Mouse (Mus musculus): ENCODE data around the gene Tbc1d1.

DNA sequence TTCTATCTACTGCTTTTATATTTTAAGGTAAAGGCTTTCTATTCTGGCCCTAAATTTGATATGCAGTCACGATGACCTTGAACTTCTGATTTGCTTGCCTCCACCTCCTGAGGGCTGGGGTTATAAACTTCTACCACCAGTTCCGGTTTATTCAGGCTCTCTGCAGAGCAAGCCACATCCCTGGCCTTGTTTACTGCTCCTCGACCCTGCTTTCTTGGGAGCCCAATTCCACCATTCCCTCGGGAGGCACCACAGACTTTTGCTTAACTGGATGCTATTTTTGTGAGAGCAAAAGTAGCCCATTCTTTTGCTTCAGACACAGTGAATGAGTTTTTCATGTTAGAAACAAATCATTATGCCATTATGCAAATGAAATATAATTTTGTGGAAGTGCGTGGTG lies 30.5 kb downstream of the Tbc1d1 start:
- TF ChIP-seq ELF1 (IDR thresholded peaks at IDR 0.05; ENCODE audit: low read depth, low read length) (no peak), MYC (IDR thresholded peaks at IDR 0.05; ENCODE audit: low read depth, low read length) (no peak), ZKSCAN1 (IDR thresholded peaks at IDR 0.05; ENCODE audit: borderline replicate concordance, low read depth, low read length) (no peak), POLR2A (IDR thresholded peaks at IDR 0.05; ENCODE audit: low read depth, low read length) (no peak), CTCF (conservative IDR thresholded peaks at IDR 0.05 in 1 of 2, IDR thresholded peaks at IDR 0.05 in 1 of 2; ENCODE audit: low read depth in 2 of 2, low read length in 2 of 2) (no peak), POLR2AphosphoS2 (IDR thresholded peaks at IDR 0.05; ENCODE audit: low read depth, low read length) (no peak), ZC3H11A (IDR thresholded peaks at IDR 0.05; ENCODE audit: low read depth, low read length) (no peak), USF1 (IDR thresholded peaks at IDR 0.05; ENCODE audit: low read depth, low read length) (no peak), E2F4 (IDR thresholded peaks at IDR 0.05; ENCODE audit: insufficient replicate concordance, low read depth, low read length) (no peak), PAX5 (IDR thresholded peaks at IDR 0.05; ENCODE audit: low read length) (no peak), USF2 (conservative IDR thresholded peaks at IDR 0.05; ENCODE audit: low read depth, low read length) (no peak), NELFE (IDR thresholded peaks at IDR 0.05; ENCODE audit: low read depth, low read length) (no peak), CHD1 (IDR thresholded peaks at IDR 0.05; ENCODE audit: low read depth, low read length) (no peak)
